Comparison of ENCODE assay signal across 22 mouse cellular contexts in genomic region chr11:68425492-68426315, GRCm38 (mm10). TPM values are rescaled to one million over a fixed set of nuclear protein-coding genes. Genes with fewer than 3 reads are reported as not detected.
DNase-seq lines count a peak whose midpoint lies in the region; ATAC-seq and TF ChIP-seq lines count a peak whose summit lies in the region.
"Had no signal": no experiment of that assay in that cellular context is flagged by ENCODE, and none has a peak within 500 bp of the region (broad histone marks: within the 10 kb centered on the region; RNA-seq: fewer than 3 reads in every experiment).

No protein-coding gene starts in this region.

- H3K4me2 ChIP-seq in hindbrain, embryonic 11.5 days (replicated peaks; ENCODE audit: low read depth, low read length), result no peak overlapping the region
- H3K4me2 ChIP-seq in hindbrain, embryonic 16.5 days (ENCODE audit: low read length), result no peak overlapping the region
- no peak overlapping the region for H3K4me2 ChIP-seq in embryonic facial prominence, embryonic 14.5 days (ENCODE audit: low read depth, low read length)
- H3K4me2 ChIP-seq: midbrain, embryonic 12.5 days had no signal

- no peaks in the 10 kb centered on the region; the same call in 1 of the 2 replicates for H3K4me1 ChIP-seq in hindbrain, embryonic 11.5 days (replicated peaks; ENCODE audit: control insufficient read depth, insufficient read depth, low read length)
- H3K4me1 ChIP-seq in hindbrain, embryonic 16.5 days (ENCODE audit: control insufficient read depth, insufficient read depth, low read depth, low read length), result no peaks in the 10 kb centered on the region
- H3K4me1 ChIP-seq in ES-E14 (ENCODE audit: control insufficient read depth in 2 of 2, insufficient read depth in 2 of 2, low read length in 2 of 2, poor library complexity in 1 of 2), result no peaks in the 10 kb centered on the region
- H3K4me1 ChIP-seq in embryonic facial prominence, embryonic 14.5 days (ENCODE audit: control insufficient read depth, insufficient read depth, low read length), result no peaks in the 10 kb centered on the region; the same call in 1 of the 2 replicates

- 27% methylated on average over 8 of the region's 8 CpGs for WGBS in hindbrain, embryonic 11.5 days
- WGBS in hindbrain, embryonic 16.5 days, result 18% methylated on average over 8 of the region's 8 CpGs
- 20% methylated on average over 8 of the region's 8 CpGs for WGBS in embryonic facial prominence, embryonic 14.5 days

- no peaks in the 10 kb centered on the region for H3K36me3 ChIP-seq in hindbrain, embryonic 11.5 days (ENCODE audit: control insufficient read depth, insufficient read depth, low read length)
- no peaks in the 10 kb centered on the region for H3K36me3 ChIP-seq in hindbrain, embryonic 16.5 days (ENCODE audit: control insufficient read depth, insufficient read depth, low read length)
- H3K36me3 ChIP-seq in ES-E14 (ENCODE audit: control insufficient read depth, insufficient read depth, low read length, poor library complexity, severe bottlenecking), result no peaks in the 10 kb centered on the region
- no peaks in the 10 kb centered on the region for H3K36me3 ChIP-seq in embryonic facial prominence, embryonic 14.5 days (ENCODE audit: control insufficient read depth, insufficient read depth, low read length)
- H3K36me3 ChIP-seq: midbrain, embryonic 12.5 days had no signal

- H3K27me3 ChIP-seq in hindbrain, embryonic 11.5 days (ENCODE audit: control insufficient read depth, insufficient read depth, low read length), result peaks cover 3% of the 10 kb centered on the region; the same call in 1 of the 2 replicates
- no peaks in the 10 kb centered on the region for H3K27me3 ChIP-seq in hindbrain, embryonic 16.5 days (replicated peaks; ENCODE audit: control insufficient read depth, insufficient read depth, low read length)
- 0 out of 2 replicates have a peak, but pooled peaks cover 2% of the 10 kb centered on the region for H3K27me3 ChIP-seq in embryonic facial prominence, embryonic 14.5 days (replicated peaks; ENCODE audit: control insufficient read depth, insufficient read depth, low read length)

- no peak overlapping the region for H3K4me3 ChIP-seq in hindbrain, embryonic 11.5 days (ENCODE audit: low read depth, low read length)
- no peak overlapping the region for H3K4me3 ChIP-seq in hindbrain, embryonic 16.5 days (ENCODE audit: low read length)
- H3K4me3 ChIP-seq in ES-E14 (ENCODE audit: insufficient read depth in 1 of 2, low read depth in 1 of 2, low read length in 2 of 2, poor library complexity in 1 of 2, severe bottlenecking in 1 of 2), result no peak overlapping the region
- no peak overlapping the region for H3K4me3 ChIP-seq in embryonic facial prominence, embryonic 14.5 days (ENCODE audit: low read depth, low read length)
- H3K4me3 ChIP-seq: heart, adult 2 months; midbrain, embryonic 12.5 days; myocyte had no signal

- H3K9ac ChIP-seq in hindbrain, embryonic 11.5 days (ENCODE audit: low read depth, low read length), result no peak overlapping the region
- H3K9ac ChIP-seq in hindbrain, embryonic 16.5 days (ENCODE audit: low read depth, low read length), result no peak overlapping the region
- no peak overlapping the region for H3K9ac ChIP-seq in ES-E14 (ENCODE audit: insufficient read depth, low read depth, low read length, poor library complexity, severe bottlenecking)
- H3K9ac ChIP-seq in embryonic facial prominence, embryonic 14.5 days (ENCODE audit: low read depth, low read length), result no peak overlapping the region
- H3K9ac ChIP-seq: forebrain, postnatal 0 days; midbrain, embryonic 12.5 days had no signal

- ATAC-seq in hindbrain, embryonic 11.5 days (ENCODE audit: low FRiP score), result peak; percentile 69
- no peak for ATAC-seq in hindbrain, embryonic 16.5 days
- ATAC-seq in embryonic facial prominence, embryonic 14.5 days (ENCODE audit: low read depth), result peak; percentile 74; the same call in 1 of the 2 replicates
- ATAC-seq in monocyte, adult 5-6 weeks (replicated peaks; ENCODE audit: insufficient number of reproducible peaks, low FRiP score, low TSS enrichment, poor library complexity, severe bottlenecking), result no peak
- ATAC-seq: forebrain, postnatal 0 days had no signal

- peak; percentile 49 for DNase-seq in hindbrain, embryonic 11.5 days (ENCODE audit: low spot score)
- no peak for DNase-seq in ES-E14 (ENCODE audit: low read depth, low spot score)
- DNase-seq in embryonic facial prominence, embryonic 14.5 days (ENCODE audit: low spot score), result peak; percentile 35
- DNase-seq in mesoderm, embryonic 11.5 days (ENCODE audit: low read depth, low spot score), result peak; percentile 23
- no peak for DNase-seq in right cerebral cortex, adult 2 months (ENCODE audit: low spot score in 2 of 2)
- no peak for DNase-seq in spleen, postnatal 14 days (ENCODE audit: low spot score in 2 of 2)
- DNase-seq: cerebellum, adult 11-12 months; cerebellum, postnatal 14 days; forebrain, postnatal 0 days; gastrocnemius, postnatal 25 days; heart, adult 2 months; kidney, adult 2 months; left cerebral cortex, postnatal 4 days; right cerebral cortex, postnatal 4 days; thymus, adult 2 months; thymus, postnatal 4 days had no signal

- no peaks in the 10 kb centered on the region for H3K9me3 ChIP-seq in hindbrain, embryonic 11.5 days (ENCODE audit: control insufficient read depth, low read length)
- H3K9me3 ChIP-seq in hindbrain, embryonic 16.5 days (ENCODE audit: control insufficient read depth, low read length), result no peaks in the 10 kb centered on the region
- no peaks in the 10 kb centered on the region for H3K9me3 ChIP-seq in ES-E14 (ENCODE audit: control insufficient read depth, insufficient read depth, low read depth, low read length)
- H3K9me3 ChIP-seq in embryonic facial prominence, embryonic 14.5 days (ENCODE audit: control insufficient read depth, low read length), result no peaks in the 10 kb centered on the region
- H3K9me3 ChIP-seq: midbrain, embryonic 12.5 days had no signal

- in situ Hi-C loops in ES-E14 (cut with MboI; ENCODE audit: low sequenced_read_pairs in 2 of 2, unreplicated experiment in 2 of 2), result no loop called here

- H3K27ac ChIP-seq in hindbrain, embryonic 11.5 days (ENCODE audit: low read depth, low read length), result no peak overlapping the region
- no peak overlapping the region for H3K27ac ChIP-seq in hindbrain, embryonic 16.5 days (ENCODE audit: low read depth, low read length)
- no peak overlapping the region for H3K27ac ChIP-seq in ES-E14 (ENCODE audit: insufficient read depth, low read depth, low read length, poor library complexity, severe bottlenecking)
- H3K27ac ChIP-seq in embryonic facial prominence, embryonic 14.5 days (replicated peaks; ENCODE audit: low read depth, low read length), result no peak overlapping the region
- H3K27ac ChIP-seq: heart, adult 2 months; kidney, postnatal 0 days; macrophage; midbrain, embryonic 12.5 days had no signal

TF ChIP-seq in ES-E14, 5 proteins besides CTCF, POLR2A, EP300 and RAD21:
- no peak for TF ChIP-seq ZC3H11A (IDR thresholded peaks at IDR 0.05; ENCODE audit: borderline replicate concordance, low read depth, low read length)
- TF ChIP-seq ZNF384 (IDR thresholded peaks at IDR 0.05; ENCODE audit: low read depth, low read length), result 0 out of 2 replicates have a peak, but pooled peaks have one; percentile 37

RNA-seq across cellular contexts. Expression of gene Pik3r5, which starts 6.2 kb away (rescaled TPM):
- 0.73 and 0.74 TPM in 2 replicates for polyA plus RNA-seq in hindbrain, embryonic 11.5 days (2014; fragmentation: Nextera tagmentation; extraction: Ambion mirVana)
- 0.26 and 0.44 TPM in 2 replicates for polyA plus RNA-seq in hindbrain, embryonic 16.5 days (2015; fragmentation: Nextera tagmentation; extraction: Ambion mirVana)
- 0.94 and 1.3 TPM in 2 replicates for total RNA-seq in ES-E14 (2012; rRNA removed)
- 0.48 and 1.1 TPM in 2 replicates for polyA plus RNA-seq in embryonic facial prominence, embryonic 14.5 days (2014; fragmentation: Nextera tagmentation; extraction: Ambion mirVana)
- total RNA-seq in monocyte, adult 5-6 weeks (2017), result 66.2 to 140 TPM (median 84.0 TPM) in 3 replicates

RNA-seq across cellular contexts. Expression of gene Ntn1, which starts 25.1 kb away (rescaled TPM):
- polyA plus RNA-seq in hindbrain, embryonic 11.5 days (2014; fragmentation: Nextera tagmentation; extraction: Ambion mirVana), result 7.7 and 11.9 TPM in 2 replicates
- polyA plus RNA-seq in hindbrain, embryonic 16.5 days (2015; fragmentation: Nextera tagmentation; extraction: Ambion mirVana), result 13.3 and 21.7 TPM in 2 replicates
- total RNA-seq in ES-E14 (2012; rRNA removed), result 22.6 and 34.1 TPM in 2 replicates
- 4.6 and 6.3 TPM in 2 replicates for polyA plus RNA-seq in embryonic facial prominence, embryonic 14.5 days (2014; fragmentation: Nextera tagmentation; extraction: Ambion mirVana)
- total RNA-seq in monocyte, adult 5-6 weeks (2017), result 0.32 TPM in 1 of 3 replicates, not detected in the others

Comparison
In these comparisons a context has a peak if more than half of its experiments do, and no peak if none do; other contexts are left out.
1. ATAC-seq: peak in hindbrain, embryonic 11.5 days (single experiment) and embryonic facial prominence, embryonic 14.5 days (single experiment); none in hindbrain, embryonic 16.5 days (single experiment) and monocyte, adult 5-6 weeks (single experiment).
2. DNase-seq: peak in hindbrain, embryonic 11.5 days (single experiment), embryonic facial prominence, embryonic 14.5 days (single experiment) and mesoderm, embryonic 11.5 days (single experiment); none in ES-E14 (single experiment), right cerebral cortex, adult 2 months (0 of 2) and spleen, postnatal 14 days (0 of 2).